Mouse (Mus musculus): ENCODE results near the gene Kpna2. TPM values are rescaled to one million over a fixed set of nuclear protein-coding genes. Genes with fewer than 3 reads are reported as not detected.

The Kpna2 gene
- total and polyA plus RNA-seq, 2 experiments = 17.0 to 32.2 TPM

GRCm38 (mm10) chr11:106981787-106982186, 17.6 kb downstream of the Kpna2 start:
- Histone ChIP-seq H3K4me1 (ENCODE audit: control insufficient read depth, insufficient read depth, low read length) (peaks cover 6% of the 10 kb centered on the region), H3K27me3 (ENCODE audit: control insufficient read depth, insufficient read depth, low read length) (no peaks in the 10 kb centered on the region), H3K36me3 (ENCODE audit: control insufficient read depth, insufficient read depth, low read length) (no peaks in the 10 kb centered on the region), H3K9ac (ENCODE audit: low read depth, low read length) (no peak overlapping the region), H3K27ac (replicated peaks; ENCODE audit: insufficient read depth, low read depth, low read length) (0 out of 2 replicates have a peak overlapping the region, but pooled peaks have one; percentile 10), H3K4me3 (ENCODE audit: insufficient read depth, low read depth, low read length) (no peak overlapping the region), H3K79me2 (ENCODE audit: control insufficient read depth, insufficient read depth, low read length) (no peaks in the 10 kb centered on the region)
- WGBS = 66% methylated on average over 1 of the region's 1 CpGs
- DNase-seq (ENCODE audit: extremely low read depth, low read depth, low spot score) = peak; percentile 66
- no peak for TF ChIP-seq CTCF (IDR thresholded peaks at IDR 0.05; ENCODE audit: low read depth, low read length)
- TF ChIP-seq POLR2A (IDR thresholded peaks at IDR 0.05; ENCODE audit: extremely low read depth, insufficient read depth, low read length) = no peak

GRCm38 (mm10) chr11:106980455-106980854, 18.9 kb downstream of the Kpna2 start:
- H3K79me2 ChIP-seq (ENCODE audit: control insufficient read depth, insufficient read depth, low read length) = no peaks in the 10 kb centered on the region
- no peak overlapping the region for H3K9ac ChIP-seq (ENCODE audit: low read depth, low read length)
- TF ChIP-seq CTCF (IDR thresholded peaks at IDR 0.05; ENCODE audit: low read depth, low read length) (peak; percentile 80), POLR2A (IDR thresholded peaks at IDR 0.05; ENCODE audit: extremely low read depth, insufficient read depth, low read length) (no peak)
- H3K4me1 ChIP-seq (ENCODE audit: control insufficient read depth, insufficient read depth, low read length) = peaks cover 15% of the 10 kb centered on the region
- peak; percentile 88 for DNase-seq (ENCODE audit: extremely low read depth, low read depth, low spot score)
- H3K27me3 ChIP-seq (ENCODE audit: control insufficient read depth, insufficient read depth, low read length) = no peaks in the 10 kb centered on the region
- H3K27ac ChIP-seq (replicated peaks; ENCODE audit: insufficient read depth, low read depth, low read length) = no peak overlapping the region
- no peak overlapping the region for H3K4me3 ChIP-seq (ENCODE audit: insufficient read depth, low read depth, low read length)
- WGBS = 3% methylated on average over 7 of the region's 7 CpGs
- H3K36me3 ChIP-seq (ENCODE audit: control insufficient read depth, insufficient read depth, low read length) = no peaks in the 10 kb centered on the region

- H3K27me3 ChIP-seq (ENCODE audit: control insufficient read depth, insufficient read depth, low read length) = no peaks in the 10 kb centered on the region
- H3K27ac ChIP-seq (replicated peaks; ENCODE audit: insufficient read depth, low read depth, low read length) = peak overlapping the region; percentile 84
- H3K36me3 ChIP-seq (ENCODE audit: control insufficient read depth, insufficient read depth, low read length) = no peaks in the 10 kb centered on the region
- no peak for TF ChIP-seq CTCF (IDR thresholded peaks at IDR 0.05; ENCODE audit: low read depth, low read length)
- TF ChIP-seq POLR2A (IDR thresholded peaks at IDR 0.05; ENCODE audit: extremely low read depth, insufficient read depth, low read length) = no peak
- no peaks in the 10 kb centered on the region for H3K79me2 ChIP-seq (ENCODE audit: control insufficient read depth, insufficient read depth, low read length)
- peaks cover 16% of the 10 kb centered on the region for H3K4me1 ChIP-seq (ENCODE audit: control insufficient read depth, insufficient read depth, low read length)
- peak; percentile 87 for DNase-seq (ENCODE audit: extremely low read depth, low read depth, low spot score)
- peak overlapping the region; percentile 34; the same call in 1 of the 2 replicates for H3K4me3 ChIP-seq (ENCODE audit: insufficient read depth, low read depth, low read length)
- 9% methylated on average over 8 of the region's 8 CpGs for WGBS
- peak overlapping the region; percentile 56 for H3K9ac ChIP-seq (ENCODE audit: low read depth, low read length)
Observed at GRCm38 (mm10) chr11:106976194-106976593, 23.1 kb downstream of the Kpna2 start.

- peak overlapping the region; percentile 34; the same call in 1 of the 2 replicates for H3K4me3 ChIP-seq (ENCODE audit: insufficient read depth, low read depth, low read length)
- no peaks in the 10 kb centered on the region for H3K79me2 ChIP-seq (ENCODE audit: control insufficient read depth, insufficient read depth, low read length)
- WGBS = 9% methylated on average over 8 of the region's 8 CpGs
- no peaks in the 10 kb centered on the region for H3K27me3 ChIP-seq (ENCODE audit: control insufficient read depth, insufficient read depth, low read length)
- H3K36me3 ChIP-seq (ENCODE audit: control insufficient read depth, insufficient read depth, low read length) = no peaks in the 10 kb centered on the region
- H3K27ac ChIP-seq (replicated peaks; ENCODE audit: insufficient read depth, low read depth, low read length) = peak overlapping the region; percentile 84
- H3K9ac ChIP-seq (ENCODE audit: low read depth, low read length) = peak overlapping the region; percentile 56; the same call in 1 of the 2 replicates
- peaks cover 16% of the 10 kb centered on the region for H3K4me1 ChIP-seq (ENCODE audit: control insufficient read depth, insufficient read depth, low read length)
- TF ChIP-seq CTCF (IDR thresholded peaks at IDR 0.05; ENCODE audit: low read depth, low read length) (no peak), POLR2A (IDR thresholded peaks at IDR 0.05; ENCODE audit: extremely low read depth, insufficient read depth, low read length) (no peak)
- peak; percentile 93 for DNase-seq (ENCODE audit: extremely low read depth, low read depth, low spot score)
Observed at GRCm38 (mm10) chr11:106975419-106976177, 23.7 kb downstream of the Kpna2 start.

GRCm38 (mm10) chr11:106974440-106974839, 24.9 kb downstream of the Kpna2 start:
- TF ChIP-seq CTCF (IDR thresholded peaks at IDR 0.05; ENCODE audit: low read depth, low read length) (no peak), POLR2A (IDR thresholded peaks at IDR 0.05; ENCODE audit: extremely low read depth, insufficient read depth, low read length) (no peak)
- no peak for DNase-seq (ENCODE audit: extremely low read depth, low read depth, low spot score)
- Histone ChIP-seq H3K4me3 (ENCODE audit: insufficient read depth, low read depth, low read length) (no peak overlapping the region), H3K4me1 (ENCODE audit: control insufficient read depth, insufficient read depth, low read length) (peaks cover 13% of the 10 kb centered on the region), H3K27ac (replicated peaks; ENCODE audit: insufficient read depth, low read depth, low read length) (no peak overlapping the region), H3K79me2 (ENCODE audit: control insufficient read depth, insufficient read depth, low read length) (no peaks in the 10 kb centered on the region), H3K27me3 (ENCODE audit: control insufficient read depth, insufficient read depth, low read length) (no peaks in the 10 kb centered on the region), H3K36me3 (ENCODE audit: control insufficient read depth, insufficient read depth, low read length) (no peaks in the 10 kb centered on the region), H3K9ac (ENCODE audit: low read depth, low read length) (no peak overlapping the region)
- WGBS = 87% methylated on average over 2 of the region's 2 CpGs

GRCm38 (mm10) chr11:106973016-106973415, 26.3 kb downstream of the Kpna2 start:
- Histone ChIP-seq H3K27ac (replicated peaks; ENCODE audit: insufficient read depth, low read depth, low read length) (peak overlapping the region; percentile 18; the same call in 1 of the 2 replicates), H3K27me3 (ENCODE audit: control insufficient read depth, insufficient read depth, low read length) (no peaks in the 10 kb centered on the region), H3K9ac (ENCODE audit: low read depth, low read length) (no peak overlapping the region), H3K4me1 (ENCODE audit: control insufficient read depth, insufficient read depth, low read length) (peaks cover 13% of the 10 kb centered on the region), H3K79me2 (ENCODE audit: control insufficient read depth, insufficient read depth, low read length) (no peaks in the 10 kb centered on the region), H3K4me3 (ENCODE audit: insufficient read depth, low read depth, low read length) (peak overlapping the region; percentile 57), H3K36me3 (ENCODE audit: control insufficient read depth, insufficient read depth, low read length) (no peaks in the 10 kb centered on the region)
- TF ChIP-seq CTCF (IDR thresholded peaks at IDR 0.05; ENCODE audit: low read depth, low read length) (no peak), POLR2A (IDR thresholded peaks at IDR 0.05; ENCODE audit: extremely low read depth, insufficient read depth, low read length) (no peak)
- 82% methylated on average over 5 of the region's 5 CpGs for WGBS
- DNase-seq (ENCODE audit: extremely low read depth, low read depth, low spot score) = no peak

All from liver, adult 2 months (tissue).